Mouse (Mus musculus) cerebellum, adult 18-20 months (tissue): ENCODE data around the gene Surf4.

Experiments used
- DNase-seq, 2 experiments: peaks; one replicate each; pipeline ENCODE4 v3.0.0; 2021

Gene Surf4

DNA sequence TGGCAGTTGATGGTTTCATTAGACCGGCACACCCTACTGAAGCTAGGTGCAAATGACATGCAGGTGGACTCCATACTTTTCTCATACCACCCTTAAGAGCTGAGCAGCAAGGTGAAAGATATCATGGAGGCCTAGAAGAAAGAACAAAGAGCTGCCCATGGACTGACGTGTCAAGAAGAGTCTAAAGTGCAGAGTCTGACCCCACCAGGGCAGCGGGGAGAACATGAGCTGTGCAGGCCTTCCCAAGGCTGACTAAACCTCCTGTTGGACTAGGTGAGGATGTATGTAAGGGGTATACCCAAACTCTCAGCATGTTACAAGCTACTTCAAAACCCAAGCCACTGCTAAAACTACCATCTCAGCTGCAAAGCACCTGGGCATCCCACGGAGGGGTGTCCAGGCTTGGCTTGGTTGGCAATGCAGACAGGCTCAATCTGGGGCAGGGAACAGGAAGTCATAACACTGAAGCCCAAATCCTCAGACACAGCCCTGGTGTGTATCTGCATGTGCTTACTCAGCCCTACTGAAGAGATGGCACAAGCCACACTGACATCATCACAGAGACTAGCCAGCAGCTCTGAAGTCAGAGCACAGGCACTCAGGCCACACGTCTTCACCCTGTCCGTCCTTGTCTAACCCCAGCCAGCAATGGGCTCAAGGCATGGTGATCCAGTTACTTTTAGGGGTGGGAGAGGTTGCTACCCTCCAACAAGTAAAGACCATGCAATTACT lies 5.8 kb downstream of the Surf4 start:
- DNase-seq, result no peak

DNA sequence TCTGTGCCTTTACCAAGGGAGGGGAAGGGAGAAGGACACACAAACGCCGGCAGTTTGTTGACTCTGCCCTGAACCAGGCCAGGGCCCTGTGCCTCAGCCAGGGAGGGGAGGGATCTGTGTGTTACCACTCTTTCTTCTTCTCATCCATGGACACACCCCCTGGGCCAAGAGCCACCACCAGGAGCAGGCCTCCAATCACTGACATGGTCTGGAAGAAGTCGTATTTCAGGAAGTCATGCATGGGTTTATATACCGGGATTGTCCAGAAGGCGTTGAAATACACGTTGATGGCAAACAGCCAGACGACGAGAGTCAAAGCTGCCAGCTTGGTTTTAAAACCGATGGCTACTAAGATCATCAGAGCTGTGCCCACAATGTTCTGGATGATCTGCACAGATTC lies 11.9 kb downstream of the Surf4 start:
- peak in 1 of 2 experiments; percentile 4 for DNase-seq

DNA sequence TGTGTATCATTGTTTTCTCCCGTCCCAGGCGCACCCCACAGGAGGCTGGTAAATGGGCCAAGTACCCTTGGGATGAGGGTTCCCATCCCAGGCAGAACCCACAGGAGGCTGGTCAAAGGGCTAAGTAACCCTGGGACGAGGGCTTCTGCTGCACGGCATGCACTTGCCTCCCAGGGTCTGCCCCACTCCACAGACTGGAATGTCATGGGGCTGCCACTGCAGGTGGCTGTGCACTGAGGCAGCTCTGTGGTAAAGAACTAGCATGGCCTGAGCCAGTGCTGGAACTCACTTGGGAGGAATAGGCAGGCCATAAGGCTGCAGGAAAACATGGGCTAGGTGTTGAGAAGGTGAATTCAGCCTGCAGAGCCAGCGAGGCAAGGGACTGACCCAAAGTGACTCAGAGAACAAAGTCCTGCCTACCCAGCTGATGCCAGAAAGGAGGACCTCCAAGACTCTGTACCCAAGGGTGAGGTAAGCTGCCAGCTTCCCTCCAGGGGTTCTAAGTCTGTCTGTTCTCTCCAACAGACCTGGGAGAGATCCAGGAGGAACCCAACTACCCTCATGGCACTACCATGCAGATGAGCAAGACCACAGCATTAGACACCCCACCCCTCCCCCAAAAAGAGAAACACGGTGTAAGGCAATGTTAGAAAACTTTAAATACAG lies 13.4 kb downstream of the Surf4 start:
- peak in 1 of 2 experiments; percentile 5 for DNase-seq

DNA sequence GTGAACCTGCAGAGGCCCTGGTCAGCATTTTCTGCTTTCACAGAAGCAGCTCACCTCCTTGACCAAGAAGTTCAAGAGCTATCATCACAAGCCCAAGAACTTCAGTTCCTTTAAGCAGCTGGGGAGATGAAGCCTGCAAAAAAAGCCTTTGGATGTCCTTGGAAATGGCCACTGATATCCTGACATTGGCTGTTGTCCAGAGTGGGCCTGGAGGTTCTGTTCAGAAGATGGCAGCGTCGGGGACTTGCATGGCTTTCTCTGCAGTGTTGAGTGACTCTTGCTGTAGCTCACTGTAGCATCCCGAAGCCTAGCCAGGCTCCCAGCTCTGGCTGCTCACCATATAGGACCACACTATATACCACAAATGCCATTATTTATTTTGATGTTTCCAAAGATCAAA lies 14.0 kb downstream of the Surf4 start:
- DNase-seq, result peak in 1 of 2 experiments; percentile 3

DNA sequence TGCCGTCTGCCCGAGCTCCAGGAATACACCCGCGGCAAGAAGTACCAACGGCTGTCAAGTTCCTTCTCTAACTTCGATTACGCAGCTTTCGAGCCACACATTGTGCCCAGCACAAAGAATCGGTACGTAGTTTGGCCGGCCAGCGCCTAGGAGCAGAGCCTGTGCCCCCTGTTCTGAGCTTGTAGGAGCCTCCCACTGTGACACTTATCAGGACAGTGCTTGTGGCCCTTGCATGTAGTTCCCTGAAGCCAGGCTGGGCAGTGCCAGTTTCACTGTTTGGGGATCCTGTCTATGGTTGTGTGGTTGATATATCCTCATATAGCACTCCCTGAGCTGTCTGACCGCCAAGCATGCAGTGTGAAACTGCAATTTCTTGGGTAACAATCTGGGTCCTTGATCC lies 17.0 kb downstream of the Surf4 start:
- DNase-seq, result no peak

DNA sequence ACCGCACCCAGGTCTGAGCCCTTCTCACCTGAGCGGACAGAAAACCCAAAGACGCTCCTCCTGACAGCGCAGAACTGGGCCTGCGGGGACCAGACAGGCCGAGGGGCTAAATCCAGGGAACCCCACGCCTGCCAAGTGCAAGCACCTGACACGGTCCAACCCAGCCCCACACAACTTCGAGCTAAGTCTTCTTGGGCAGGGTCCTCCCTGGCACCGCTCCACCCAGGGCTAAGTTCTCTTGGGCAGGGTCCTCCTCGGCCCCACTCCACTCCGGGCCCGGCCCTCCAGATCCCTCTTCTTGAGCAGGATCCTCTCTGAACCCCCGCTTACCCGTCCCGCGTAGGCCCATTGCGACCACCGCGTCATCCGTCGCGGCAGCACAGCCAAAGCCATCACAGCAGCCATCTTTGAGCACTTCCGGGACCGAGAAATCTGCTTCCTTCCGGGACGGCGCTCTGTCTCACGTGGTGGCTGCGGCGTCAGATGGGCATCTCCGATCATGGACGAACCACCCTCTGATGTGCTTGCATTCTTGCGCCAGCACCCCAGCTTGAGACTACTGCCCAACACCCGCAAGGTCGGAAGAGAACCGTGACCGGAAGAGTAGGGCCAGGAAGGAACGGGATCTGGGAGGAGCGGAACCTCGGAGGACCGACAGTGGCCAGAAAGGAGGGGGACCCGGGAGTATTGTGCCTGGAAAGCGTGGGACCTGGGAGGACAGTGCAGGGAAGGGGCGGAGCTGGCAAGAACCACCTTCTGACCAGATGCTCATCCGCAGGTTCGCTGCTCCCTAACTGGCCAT lies 17.6 kb downstream of the Surf4 start, which contains the start of the genes Surf2 and Surf1:
Surf2 (plus strand) TSS at position 441 of the 802 bp plus-strand sequence.
Surf1 (minus strand) TSS at position 604 of the 802 bp plus-strand sequence.
- peak; percentile 83 to 84 for DNase-seq

DNA sequence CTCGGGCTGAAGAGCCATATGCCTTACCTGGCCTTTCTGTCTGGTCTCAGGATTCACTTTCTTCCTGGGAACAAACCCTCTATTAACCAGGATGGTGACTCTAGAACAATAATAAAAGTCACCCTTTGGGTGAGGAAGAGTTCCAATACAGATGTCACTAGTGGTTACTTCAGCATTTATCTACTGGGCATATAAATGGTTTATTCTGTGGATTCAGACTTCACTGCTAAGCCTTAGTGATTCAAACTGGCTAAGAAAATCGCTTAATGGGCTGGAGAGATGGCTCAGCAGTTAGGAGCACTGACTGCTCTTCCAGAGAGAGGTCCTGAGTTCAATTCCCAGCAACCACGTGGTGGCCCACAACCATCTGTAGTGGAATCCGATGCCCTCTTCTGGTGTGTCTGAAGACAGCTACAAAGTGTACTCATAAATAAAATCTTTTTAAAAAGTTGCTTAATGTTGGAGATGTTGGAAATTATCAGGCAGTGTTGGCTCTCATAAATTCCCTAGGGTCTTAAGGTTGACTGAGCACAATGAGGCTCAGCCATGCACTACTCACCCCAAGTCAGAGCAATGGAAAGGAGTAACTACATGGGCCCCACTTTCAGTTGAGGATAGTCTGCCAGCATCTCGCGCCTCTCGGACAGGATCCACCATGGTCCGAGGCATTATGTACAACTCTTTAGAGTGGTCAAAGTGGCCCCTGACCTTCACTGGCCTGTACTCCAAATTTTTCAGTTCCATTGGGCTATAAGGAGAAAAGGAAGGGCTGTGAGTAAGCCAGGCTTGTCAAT lies 19.4 kb downstream of the Surf4 start:
- no peak for DNase-seq

DNA sequence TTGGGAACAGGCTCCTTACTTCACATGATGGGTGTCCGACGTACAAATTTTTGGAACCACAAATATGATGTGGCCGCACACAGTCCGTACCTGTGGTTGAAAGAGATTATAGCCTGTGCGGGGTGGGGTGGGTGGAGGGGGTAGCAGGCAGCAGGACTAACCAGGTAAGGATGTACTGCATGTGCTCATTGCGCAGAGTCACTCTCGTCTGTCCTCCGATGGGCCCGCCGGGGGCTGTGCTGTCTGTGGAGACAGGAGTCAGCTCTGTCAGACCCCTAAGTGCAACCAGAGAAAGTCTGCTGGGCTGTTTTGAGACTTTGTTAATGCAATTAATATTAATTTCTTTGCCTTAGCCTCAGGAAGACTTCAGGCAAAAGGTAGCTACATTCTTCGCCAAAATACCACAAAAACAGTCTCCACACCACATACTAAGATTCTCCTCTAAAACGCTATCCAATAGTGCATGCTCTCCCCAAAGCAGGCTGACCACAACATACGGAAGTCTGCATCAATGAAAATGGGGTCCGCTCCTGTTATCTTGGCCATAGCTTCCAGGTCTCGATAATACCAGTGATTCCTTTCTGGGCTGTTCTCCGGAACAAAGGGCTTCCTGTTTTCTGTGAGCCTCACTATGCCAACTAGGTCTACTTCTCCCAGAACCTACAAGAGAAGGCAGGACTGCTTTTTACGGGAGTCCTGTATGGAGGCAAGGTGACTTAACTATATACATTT lies 20.1 kb downstream of the Surf4 start:
- DNase-seq, result no peak

DNA sequence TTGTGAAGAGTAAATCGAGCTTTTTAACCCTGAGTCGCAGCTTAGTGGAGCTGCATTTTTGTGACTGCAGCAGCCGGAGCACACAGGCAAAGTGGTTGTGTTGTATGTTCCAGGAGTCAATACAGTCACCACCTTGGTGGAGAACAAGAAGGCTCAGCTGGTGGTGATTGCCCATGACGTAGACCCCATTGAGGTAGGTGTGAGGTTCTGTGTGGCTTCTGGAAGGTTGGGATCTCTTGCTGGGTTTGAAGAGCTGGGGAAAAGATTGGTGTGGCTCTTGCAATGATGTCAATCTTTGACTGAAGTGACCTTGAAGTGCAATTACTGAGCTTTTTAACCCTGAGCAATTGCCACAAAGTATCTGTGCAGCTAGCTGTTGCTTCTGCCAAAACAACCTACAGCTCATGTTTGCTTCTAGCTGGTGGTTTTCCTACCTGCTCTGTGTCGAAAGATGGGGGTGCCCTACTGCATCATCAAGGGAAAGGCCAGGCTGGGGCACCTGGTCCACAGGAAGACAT lies 21.4 kb downstream of the Surf4 start:
- DNase-seq, result no peak

DNA sequence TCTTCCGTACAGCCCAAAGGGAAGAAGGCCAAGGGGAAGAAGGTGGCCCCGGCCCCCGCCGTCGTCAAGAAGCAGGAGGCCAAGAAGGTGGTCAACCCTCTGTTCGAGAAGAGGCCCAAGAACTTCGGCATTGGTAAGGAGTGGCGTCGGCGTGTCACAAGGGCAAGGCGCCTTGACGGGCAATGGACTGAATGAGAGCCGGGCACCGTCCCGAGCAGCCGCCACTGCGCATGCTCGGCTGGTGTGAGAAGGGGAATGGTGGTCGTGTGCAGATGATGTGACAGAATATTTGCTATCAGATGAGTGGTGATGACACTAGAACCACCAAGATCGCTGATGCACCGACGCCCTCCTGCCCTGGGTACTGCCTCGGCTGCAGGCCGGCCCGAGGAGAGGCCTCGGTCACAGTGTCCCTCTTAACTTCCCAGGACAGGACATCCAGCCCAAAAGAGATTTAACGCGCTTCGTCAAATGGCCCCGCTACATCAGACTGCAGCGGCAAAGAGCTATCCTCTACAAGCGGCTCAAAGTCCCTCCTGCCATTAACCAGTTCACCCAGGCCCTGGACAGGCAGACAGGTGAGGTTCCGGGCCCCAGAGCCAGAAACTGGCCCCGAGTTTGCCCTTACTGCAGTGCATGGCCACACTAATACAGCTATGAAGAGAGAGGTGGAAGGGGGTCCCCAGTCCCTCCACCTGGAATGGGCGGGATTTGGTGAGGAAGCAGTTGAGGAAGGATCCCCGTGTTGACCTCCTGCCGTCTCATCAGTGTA lies 22.5 kb downstream of the Surf4 start:
- DNase-seq, result peak; percentile 40 to 64

DNA sequence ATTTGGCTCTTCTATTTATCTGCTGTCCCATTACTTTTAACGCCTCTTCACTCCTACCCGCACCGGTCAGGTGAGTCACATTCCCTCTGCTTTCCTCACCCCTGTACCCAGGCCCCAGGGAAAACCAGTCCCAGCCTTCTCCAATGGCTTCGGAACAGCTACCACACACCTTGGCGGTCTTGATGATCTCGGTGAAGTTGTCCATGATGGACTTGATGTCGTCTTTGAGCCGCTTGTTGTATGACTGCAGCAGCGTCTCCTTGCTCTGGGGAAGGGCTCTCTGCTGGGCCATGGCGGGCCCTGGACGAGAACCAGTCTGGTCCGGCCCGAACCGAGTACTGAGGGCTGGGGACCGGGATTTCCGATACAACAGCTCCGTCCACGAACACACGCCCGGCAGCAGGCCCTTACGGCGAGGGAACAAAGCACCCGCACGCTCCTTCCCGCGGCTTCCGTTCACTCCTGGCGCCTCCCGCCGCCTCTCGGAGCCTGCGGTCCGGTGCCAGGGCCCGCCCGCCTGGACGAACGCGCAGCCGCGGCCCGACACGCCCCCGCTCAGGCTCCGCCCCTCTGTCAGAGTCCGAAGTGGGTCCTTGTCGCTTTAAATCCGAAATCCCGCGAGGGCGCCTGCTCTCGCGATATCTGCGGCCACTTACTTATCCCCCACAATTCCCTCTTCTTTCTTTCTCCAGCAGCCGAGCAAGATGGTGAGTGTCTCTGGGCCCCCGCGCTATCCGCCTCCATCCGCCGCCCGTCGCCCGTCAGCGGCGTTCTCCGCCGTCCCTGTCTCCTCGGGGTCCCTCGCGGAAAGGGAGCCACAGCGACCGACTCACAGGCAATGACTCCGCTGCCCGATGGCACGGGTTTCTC lies 23.4 kb downstream of the Surf4 start, which contains the start of the genes Med22 and Rpl7a:
Med22 (minus strand) TSS at position 554 of the 870 bp plus-strand sequence.
Rpl7a (plus strand) TSS at position 641 of the 870 bp plus-strand sequence.
- peak; percentile 99 to 100 for DNase-seq

DNA sequence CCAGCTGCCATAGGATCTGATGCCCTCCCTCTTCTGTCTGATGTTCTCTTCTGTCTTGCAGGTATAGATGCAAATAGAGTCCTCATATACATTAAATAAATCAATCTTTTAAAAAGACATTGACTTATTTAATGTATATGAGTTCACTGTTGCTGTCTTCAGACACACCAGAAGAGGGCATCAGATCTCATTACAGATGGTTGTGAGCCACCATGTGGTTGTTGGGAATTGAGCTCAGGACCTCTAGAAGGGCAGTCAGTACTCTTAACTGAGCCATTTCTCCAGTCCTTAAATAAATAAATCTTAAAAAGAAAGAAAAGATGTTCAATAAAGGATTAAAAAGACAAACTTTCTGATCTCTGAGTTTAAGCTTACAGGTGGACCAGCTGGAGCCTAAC lies 24.3 kb downstream of the Surf4 start:
- DNase-seq, result no peak

DNA sequence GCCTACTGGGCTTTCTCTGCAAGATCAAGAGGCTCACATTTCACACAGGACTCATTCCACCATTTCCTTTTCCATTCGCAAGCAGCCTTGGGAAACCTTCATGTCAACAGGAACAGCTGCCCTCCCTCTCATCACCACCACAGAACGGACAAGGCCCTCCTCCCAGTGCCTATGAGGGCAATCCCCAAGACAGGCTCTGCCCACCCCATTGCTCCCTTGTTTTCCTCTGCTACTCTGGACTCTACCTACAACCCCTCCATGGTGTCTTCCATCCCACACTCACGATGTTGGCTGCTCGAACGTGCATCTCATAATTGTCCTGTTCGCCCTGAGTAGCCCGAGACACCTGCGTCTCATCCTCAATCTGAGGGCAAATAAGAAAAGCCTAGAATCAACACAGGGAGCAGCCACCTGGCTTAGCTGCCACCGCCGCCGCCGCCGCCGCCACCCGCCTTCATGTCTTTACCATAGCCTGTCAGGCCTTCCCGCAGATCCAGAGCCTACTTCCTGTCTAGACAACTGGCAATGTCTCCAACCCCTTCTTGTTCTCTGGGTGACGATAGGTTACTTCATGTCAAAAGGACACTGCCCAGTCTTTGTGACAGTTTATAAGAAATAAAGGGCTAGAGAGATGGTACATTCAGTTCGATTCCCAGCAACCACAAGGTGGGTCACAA lies 24.9 kb downstream of the Surf4 start:
- DNase-seq, result no peak

DNA sequence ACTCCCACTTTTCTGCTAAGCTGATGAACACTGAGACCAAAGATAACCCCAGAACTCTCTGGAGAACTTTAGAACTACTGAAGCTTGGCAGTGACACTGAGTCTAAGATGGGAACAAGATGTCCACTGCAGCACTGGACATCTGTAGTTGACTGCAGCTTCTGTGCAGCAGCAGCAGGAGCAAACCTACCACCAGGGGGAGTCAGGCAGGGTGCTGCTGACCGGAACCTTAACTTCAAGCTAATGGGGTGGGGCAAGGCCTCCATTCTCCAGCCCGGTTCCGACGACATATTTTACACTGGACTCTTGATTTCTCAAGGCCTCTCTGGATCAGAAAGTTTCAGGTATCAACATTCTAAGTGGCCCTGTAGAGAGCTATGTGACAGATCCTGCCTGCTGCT lies 26.6 kb downstream of the Surf4 start:
- peak in 1 of 2 experiments; percentile 44 for DNase-seq

DNA sequence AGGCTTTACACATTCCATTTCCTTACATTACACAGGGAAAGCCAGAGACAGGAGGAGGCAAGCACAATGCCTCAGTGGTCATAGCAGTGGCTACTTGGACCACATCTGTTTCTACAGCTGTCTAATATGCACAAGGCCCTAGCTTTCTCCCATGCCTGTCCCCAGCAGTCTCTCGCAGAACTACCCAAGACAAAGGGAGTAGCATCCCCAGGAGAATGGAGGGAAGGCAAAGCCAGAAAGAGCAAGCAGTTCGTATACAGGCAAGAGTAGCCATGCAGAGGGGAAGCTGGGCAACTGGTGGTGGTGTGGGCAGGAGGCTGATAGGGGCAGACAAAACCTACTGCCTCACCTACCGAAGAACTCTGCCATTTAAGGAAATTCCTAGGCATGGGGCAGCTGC lies 27.3 kb downstream of the Surf4 start:
- no peak for DNase-seq

DNA sequence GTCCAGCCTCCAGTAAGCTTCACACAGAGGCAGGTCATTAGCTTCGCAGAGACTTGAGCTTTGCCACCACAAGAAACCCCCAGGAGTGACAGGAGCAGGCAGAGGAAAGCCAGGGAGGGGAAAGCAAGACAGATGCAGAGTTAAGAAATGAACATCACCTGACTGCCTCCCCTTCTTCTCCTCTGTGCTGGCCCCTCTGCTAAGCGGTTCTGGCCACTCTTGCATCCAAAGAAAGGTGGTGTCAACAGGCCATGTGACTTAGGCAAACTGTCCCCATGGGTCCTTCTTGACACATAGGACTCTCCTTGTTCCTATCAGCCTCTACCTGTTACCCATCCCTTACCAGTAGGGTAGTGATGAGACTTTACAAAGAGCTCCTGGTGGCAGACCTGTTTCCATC lies 27.8 kb downstream of the Surf4 start:
- no peak for DNase-seq

DNA sequence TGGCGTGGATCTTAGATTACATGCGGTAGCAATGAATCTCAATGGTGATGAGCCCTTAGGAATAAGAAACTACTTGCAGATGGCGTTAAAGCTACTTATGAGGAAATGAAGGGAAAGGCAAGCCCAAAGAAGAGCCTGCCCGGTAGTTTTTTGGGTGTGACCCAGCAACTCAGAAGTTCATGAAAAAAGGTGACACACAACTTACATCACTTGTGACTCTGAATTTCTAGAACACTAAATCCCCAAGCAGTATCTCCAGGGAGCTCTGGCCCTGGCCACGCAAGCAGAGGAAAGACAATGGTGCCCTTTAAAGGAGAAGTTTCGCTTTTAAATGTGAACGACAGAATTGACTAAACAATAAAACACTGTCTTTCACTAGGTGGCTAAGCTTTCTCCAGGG lies 30.4 kb downstream of the Surf4 start:
- DNase-seq, result no peak

DNA sequence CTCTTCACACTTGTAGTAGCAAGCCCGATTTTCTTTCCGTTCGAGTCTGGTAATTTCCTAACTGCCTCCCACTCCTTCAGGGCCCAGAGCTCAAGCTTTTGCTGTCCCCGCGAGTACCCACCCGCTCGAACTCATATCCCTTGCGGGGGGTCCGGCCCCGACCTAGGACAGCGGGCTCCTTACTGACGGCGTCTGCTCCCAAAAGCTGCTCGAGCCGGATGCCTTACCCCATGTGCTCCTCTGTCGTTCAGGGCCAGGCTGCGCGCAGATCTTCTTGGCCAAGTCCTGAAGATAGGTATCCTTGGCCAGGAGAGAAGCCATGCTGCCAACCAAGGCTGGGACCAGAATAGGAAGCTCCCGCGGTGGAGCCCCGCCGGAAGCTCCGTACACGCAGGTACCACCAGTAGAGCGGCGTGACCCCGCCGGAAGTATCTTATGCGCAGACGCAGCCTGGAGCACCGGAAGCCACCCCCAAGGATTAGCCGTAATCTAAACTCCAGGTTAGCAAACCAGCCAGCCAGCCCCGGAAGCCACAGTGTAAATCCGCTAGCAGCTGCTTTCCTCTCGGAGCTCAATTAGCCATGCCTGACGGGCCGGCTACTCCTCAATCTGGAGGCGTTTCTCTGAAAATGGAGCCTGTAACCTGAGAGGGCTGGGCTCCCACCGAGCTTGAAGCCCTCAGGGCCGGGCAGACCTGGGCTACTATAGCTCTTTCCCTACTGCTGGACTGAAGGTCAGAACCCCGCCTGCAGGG lies 31.1 kb downstream of the Surf4 start, which contains the start of gene Surf6:
Surf6 (minus strand) TSS at position 413 of the 754 bp plus-strand sequence.
- DNase-seq, result peak; percentile 93 to 96
